Mouse (Mus musculus) liver, postnatal 0 days (tissue): ENCODE data around the gene Duxf3. TPM values are rescaled to one million over a fixed set of nuclear protein-coding genes. Genes with fewer than 3 reads are reported as not detected.
"Not testable (repeated sequence)": the region's sequence is repeated elsewhere in the genome, so short reads cannot be mapped to it uniquely, and the experiment has no call there.

ENCODE experiments used
- ATAC-seq: fragments of 200-750 bp; cut with Nextera tagmentation; 2 replicates; pipeline ENCODE4 v1.8.0; 2017; ENCODE audit warnings: mild to moderate bottlenecking, moderate library complexity
- DNase-seq: peaks from one replicate; pipeline ENCODE4 v3.0.0-alpha.2; 2016
- H3K27ac ChIP-seq: fragments of 300-500 bp; sonication (generic); 2 replicates; pipeline ENCODE4 v1.5.1; 2014; ENCODE audit warnings: antibody characterized with exemption, moderate library complexity, mild to moderate bottlenecking, low read depth
- H3K27me3 ChIP-seq: fragments of 300-500 bp; sonication (generic); 2 replicates; pipeline ENCODE4 v1.6.1; 2014; ENCODE audit warnings: low read length, control low read depth, mixed read lengths; ENCODE audit not compliant: insufficient read depth
- H3K36me3 ChIP-seq: fragments of 300-500 bp; sonication (generic); replicated peaks from 2 replicates; pipeline ENCODE4 v1.6.1; 2014; ENCODE audit warnings: mild to moderate bottlenecking, control low read depth, low read length, moderate library complexity, mixed read lengths; ENCODE audit not compliant: insufficient read depth
- H3K4me1 ChIP-seq: fragments of 300-500 bp; sonication (generic); 2 replicates; pipeline ENCODE4 v1.6.1; 2014; ENCODE audit warnings: antibody characterized with exemption, mild to moderate bottlenecking, control low read depth; ENCODE audit not compliant: insufficient read depth
- H3K4me2 ChIP-seq: fragments of 300-500 bp; sonication (generic); 2 replicates; pipeline ENCODE4 v1.6.1; 2014; ENCODE audit warnings: low read depth, mild to moderate bottlenecking, low read length, moderate library complexity, mixed read lengths
- H3K4me3 ChIP-seq: fragments of 300-500 bp; sonication (generic); 2 replicates; pipeline ENCODE4 v1.5.1; 2014; ENCODE audit warnings: low read depth, low read length
- H3K9ac ChIP-seq: fragments of 300-500 bp; sonication (generic); replicated peaks from 2 replicates; pipeline ENCODE4 v1.6.1; 2014; ENCODE audit warnings: mild to moderate bottlenecking, moderate library complexity
- H3K9me3 ChIP-seq: fragments of 300-500 bp; sonication (generic); 2 replicates; pipeline ENCODE4 v1.6.1; 2016; ENCODE audit warnings: mild to moderate bottlenecking, control low read depth, low read length, mixed read lengths
- CTCF ChIP-seq: sonication (generic); IDR thresholded peaks from 2 replicates; pipeline ENCODE4 v1.5.1; 2016; ENCODE audit warnings: antibody characterized with exemption, low read depth
- EP300 ChIP-seq: IDR thresholded peaks from 2 replicates; pipeline ENCODE4 v1.6.1; 2016; ENCODE audit warnings: antibody characterized with exemption, low read depth, mild to moderate bottlenecking
- WGBS: fragments of 180-500 bp; shearing (Covaris S2); extraction: QIAGEN DNeasy Blood & Tissue Kit; methylation state at CpG from one replicate; pipeline ENCODE4 v1.1.7; 2014; ENCODE audit not compliant: insufficient replicate concordance; 5-methylcytosine and 5-hydroxymethylcytosine counted together
- polyA plus RNA-seq: library from polyadenylated mRNA; unstranded; fragments of >200 nt; fragmentation: Nextera tagmentation; extraction: Ambion mirVana; gene quantifications from 2 replicates; pipeline ENCODE4 v1.2.1, GENCODE M21; 2015

The Duxf3 gene
- polyA plus RNA-seq, 1 experiment from 2014 or later, result not detected

- ATAC-seq (no peak), DNase-seq (no peak)
- H3K4me3 ChIP-seq, result no peak overlapping the region
- WGBS, result 39% methylated on average over 1 of the region's 1 CpGs
- H3K4me2 ChIP-seq, result no peak overlapping the region
- TF ChIP-seq EP300 (no peak), CTCF (peak; percentile 22; the same call in 1 of the 2 replicates)
- no peak overlapping the region for H3K9ac ChIP-seq
- no peaks in the 10 kb centered on the region for H3K36me3 ChIP-seq
- no peaks in the 10 kb centered on the region for H3K9me3 ChIP-seq
- H3K27me3 ChIP-seq, result no peaks in the 10 kb centered on the region
- peaks cover 4% of the 10 kb centered on the region for H3K4me1 ChIP-seq
- H3K27ac ChIP-seq, result no peak overlapping the region
These were observed 17.1 kb upstream of the Duxf3 start for GRCm38 (mm10) chr10:58249535-58249934.

GRCm38 (mm10) chr10:58238984-58239740 lies 6.7 kb upstream of the Duxf3 start:
- 70% methylated on average over 7 of the region's 8 CpGs for WGBS
- ATAC-seq (peak; percentile 58; the same call in 1 of the 2 replicates), DNase-seq (peak; percentile 55)
- H3K27ac ChIP-seq, H3K9ac ChIP-seq, H3K4me2 ChIP-seq, H3K4me3 ChIP-seq, H3K9me3 ChIP-seq, H3K4me1 ChIP-seq, H3K36me3 ChIP-seq, H3K27me3 ChIP-seq: not testable (repeated sequence)

- Histone ChIP-seq H3K36me3 (no peaks in the 10 kb centered on the region), H3K9ac (no peak within 1 kb of the TSS), H3K4me2 (no peak within 1 kb of the TSS), H3K9me3 (peaks cover 4% of the 10 kb centered on the region), H3K4me3 (no peak within 1 kb of the TSS), H3K27me3 (no peaks in the 10 kb centered on the region), H3K4me1 (no peaks in the 10 kb centered on the region), H3K27ac (no peak within 1 kb of the TSS)
- WGBS, result 82% methylated on average over 10 of the region's 10 CpGs
- no peak for TF ChIP-seq EP300
- TF ChIP-seq CTCF, result no peak
- ATAC-seq (no peak), DNase-seq (peak; percentile 32)
These were observed 4.1 kb upstream of the Duxf3 start, which contains the start of gene Gm4981 for GRCm38 (mm10) chr10:58236613-58237012. Gm4981 (minus strand) TSS chr10:58236701.

GRCm38 (mm10) chr10:58234985-58235384 lies 2.5 kb upstream of the Duxf3 start:
- WGBS, result 73% methylated on average over 4 of the region's 4 CpGs
- not testable (repeated sequence) for H3K4me2 ChIP-seq, H3K4me1 ChIP-seq, ATAC-seq, H3K36me3 ChIP-seq, H3K9me3 ChIP-seq, H3K27ac ChIP-seq, H3K4me3 ChIP-seq, H3K9ac ChIP-seq, DNase-seq, H3K27me3 ChIP-seq

GRCm38 (mm10) chr10:58233740-58234121 lies 1.3 kb upstream of the Duxf3 start:
- not testable (repeated sequence) for H3K4me1 ChIP-seq, H3K4me2 ChIP-seq, H3K36me3 ChIP-seq, ATAC-seq, H3K9me3 ChIP-seq, H3K27me3 ChIP-seq, H3K9ac ChIP-seq, H3K27ac ChIP-seq, DNase-seq, H3K4me3 ChIP-seq

GRCm38 (mm10) chr10:58233054-58233739 lies 722 bp upstream of the Duxf3 start:
- ATAC-seq, result peak; percentile 39
- not testable (repeated sequence) for H3K9ac ChIP-seq, H3K27ac ChIP-seq, H3K4me2 ChIP-seq, H3K4me3 ChIP-seq, H3K36me3 ChIP-seq, H3K4me1 ChIP-seq, H3K9me3 ChIP-seq, DNase-seq, H3K27me3 ChIP-seq
- WGBS, result 75% methylated on average over 9 of the region's 10 CpGs

GRCm38 (mm10) chr10:58231779-58232640 lies 465 bp downstream of the Duxf3 start:
- H3K27ac ChIP-seq, H3K4me1 ChIP-seq, H3K4me3 ChIP-seq, H3K9ac ChIP-seq, H3K36me3 ChIP-seq, H3K27me3 ChIP-seq, H3K4me2 ChIP-seq, H3K9me3 ChIP-seq: not testable (repeated sequence)
- 82% methylated on average over 30 of the region's 35 CpGs for WGBS
- peak; percentile 81 for DNase-seq
- peak; percentile 62 for ATAC-seq

- H3K4me1 ChIP-seq, H3K4me2 ChIP-seq, H3K36me3 ChIP-seq, H3K27ac ChIP-seq, H3K9me3 ChIP-seq, H3K9ac ChIP-seq, H3K27me3 ChIP-seq, H3K4me3 ChIP-seq: not testable (repeated sequence)
- WGBS, result 78% methylated on average over 5 of the region's 7 CpGs
- ATAC-seq (peak; percentile 20; the same call in 1 of the 2 replicates), DNase-seq (peak; percentile 29)
These were observed 1.4 kb downstream of the Duxf3 start for GRCm38 (mm10) chr10:58231088-58231487.

GRCm38 (mm10) chr10:58230021-58230420 lies 2.5 kb downstream of the Duxf3 start:
- not testable (repeated sequence) for H3K27me3 ChIP-seq, H3K9ac ChIP-seq, H3K4me2 ChIP-seq, ATAC-seq, H3K4me3 ChIP-seq, DNase-seq, H3K36me3 ChIP-seq, H3K27ac ChIP-seq, H3K9me3 ChIP-seq, H3K4me1 ChIP-seq
- 43% methylated on average over 3 of the region's 3 CpGs for WGBS
